Mouse (Mus musculus) bone marrow macrophage, adult 2 months (primary cell): ENCODE data around the gene Gm10309.

Experiments used
- CTCF ChIP-seq: IDR thresholded peaks from 2 replicates; pipeline ENCODE4 v1.5.1; 2012; ENCODE audit warnings: low read depth, mild to moderate bottlenecking, low read length, moderate library complexity
- POLR2A ChIP-seq: IDR thresholded peaks from 2 replicates; pipeline ENCODE4 v1.6.1; 2012; ENCODE audit warnings: mild to moderate bottlenecking, low read depth, low read length, borderline replicate concordance

- no peak for TF ChIP-seq POLR2A
- TF ChIP-seq CTCF = no peak
These were observed 18.8 kb upstream of the Gm10309 start for GRCm38 (mm10) chr17:86523843-86524242.
